Mouse (Mus musculus) lung, postnatal 36 days (tissue): ENCODE results near the gene Gm20696.

Experiments used
- DNase-seq: peaks from one replicate; pipeline ENCODE4 v3.0.0; 2022; ENCODE audit warnings: mixed read lengths

Gm20696 gene

DNA sequence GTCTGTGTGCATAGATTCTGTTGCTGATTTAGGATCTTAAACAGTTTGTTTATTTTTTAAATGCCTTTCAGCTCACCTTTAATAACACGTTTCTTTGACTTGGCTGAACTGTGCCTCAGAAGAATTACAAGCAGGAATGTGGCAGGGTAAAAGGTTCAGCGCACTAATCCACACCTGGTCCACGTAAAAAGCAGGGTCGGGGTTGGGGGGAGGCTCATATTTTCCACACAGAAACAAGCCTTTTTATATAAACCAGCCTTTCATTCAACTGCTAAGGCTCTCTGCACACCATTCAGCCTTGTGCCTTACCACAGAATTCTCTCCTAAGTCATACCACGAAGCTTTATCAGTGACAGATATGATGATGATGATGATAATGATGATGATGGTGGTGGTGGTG, 393.4 kb downstream of the Gm20696 start:
- no peak for DNase-seq

GRCm38 (mm10) chr6:99272174-99272573, 394.4 kb downstream of the Gm20696 start:
- no peak for DNase-seq

GRCm38 (mm10) chr6:99271741-99272140, 394.9 kb downstream of the Gm20696 start:
- no peak for DNase-seq

GRCm38 (mm10) chr6:99269921-99270320, 396.7 kb downstream of the Gm20696 start:
- no peak for DNase-seq

GRCm38 (mm10) chr6:99268171-99269061, 398.2 kb downstream of the Gm20696 start:
- no peak for DNase-seq

DNA sequence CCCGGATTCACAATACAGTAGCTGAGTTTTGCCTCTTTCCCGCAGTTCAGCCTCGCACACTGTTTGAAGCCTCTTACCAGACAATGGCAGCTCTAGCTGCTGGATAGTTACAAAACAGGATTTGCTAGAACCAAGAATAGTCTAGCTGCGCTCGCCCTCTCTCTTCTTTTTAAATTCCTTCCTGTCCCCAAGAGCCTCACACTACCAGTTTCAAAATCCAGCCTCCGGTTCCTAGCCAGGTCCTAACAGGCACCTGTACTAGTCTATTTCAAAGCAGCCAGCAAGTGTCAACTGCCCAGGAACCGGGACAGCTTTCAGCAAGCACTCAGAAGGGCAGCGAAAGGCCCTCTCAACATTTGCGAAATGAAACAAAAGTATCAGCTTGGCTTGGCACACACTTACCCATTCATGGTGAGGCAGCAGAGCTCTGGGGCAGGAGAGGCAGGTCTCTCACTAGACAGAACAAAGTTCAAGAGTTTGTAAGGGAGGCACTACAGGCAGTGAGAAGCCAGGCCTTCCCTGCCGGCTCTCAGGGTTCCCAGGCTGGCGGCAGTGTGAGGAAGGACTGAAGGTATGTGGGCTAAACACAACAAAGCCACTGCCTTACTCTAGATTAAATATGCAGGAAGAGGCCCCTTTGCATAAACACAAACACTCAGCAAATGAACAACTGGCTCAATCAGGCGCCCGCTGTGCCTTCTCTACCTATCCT, 400.5 kb downstream of the Gm20696 start:
- peak; percentile 84 for DNase-seq

DNA sequence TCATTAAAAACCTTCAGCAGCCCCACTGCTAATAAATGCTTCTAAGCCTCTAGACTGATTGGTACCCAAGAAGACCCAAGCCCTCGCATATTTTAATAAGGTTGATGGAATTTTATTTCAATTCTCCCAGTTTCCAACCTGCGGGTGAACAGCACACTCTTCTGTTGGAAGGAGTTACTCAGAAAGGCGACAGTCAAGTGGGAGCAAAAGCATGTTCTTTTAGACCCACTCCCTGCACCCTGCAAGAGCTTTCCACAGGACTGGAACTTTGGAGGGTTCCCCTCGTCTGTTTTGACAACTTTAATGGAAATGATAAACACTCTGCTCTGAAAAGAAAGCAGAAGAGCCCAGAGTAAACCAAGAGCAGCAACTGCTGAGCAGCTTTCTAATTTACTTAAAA, 401.4 kb downstream of the Gm20696 start:
- peak; percentile 30 for DNase-seq

- DNase-seq: peak; percentile 41
Observed at GRCm38 (mm10) chr6:99264192-99265093, 402.2 kb downstream of the Gm20696 start.

GRCm38 (mm10) chr6:99263886-99264185, 402.8 kb downstream of the Gm20696 start:
- DNase-seq: peak; percentile 55

DNA sequence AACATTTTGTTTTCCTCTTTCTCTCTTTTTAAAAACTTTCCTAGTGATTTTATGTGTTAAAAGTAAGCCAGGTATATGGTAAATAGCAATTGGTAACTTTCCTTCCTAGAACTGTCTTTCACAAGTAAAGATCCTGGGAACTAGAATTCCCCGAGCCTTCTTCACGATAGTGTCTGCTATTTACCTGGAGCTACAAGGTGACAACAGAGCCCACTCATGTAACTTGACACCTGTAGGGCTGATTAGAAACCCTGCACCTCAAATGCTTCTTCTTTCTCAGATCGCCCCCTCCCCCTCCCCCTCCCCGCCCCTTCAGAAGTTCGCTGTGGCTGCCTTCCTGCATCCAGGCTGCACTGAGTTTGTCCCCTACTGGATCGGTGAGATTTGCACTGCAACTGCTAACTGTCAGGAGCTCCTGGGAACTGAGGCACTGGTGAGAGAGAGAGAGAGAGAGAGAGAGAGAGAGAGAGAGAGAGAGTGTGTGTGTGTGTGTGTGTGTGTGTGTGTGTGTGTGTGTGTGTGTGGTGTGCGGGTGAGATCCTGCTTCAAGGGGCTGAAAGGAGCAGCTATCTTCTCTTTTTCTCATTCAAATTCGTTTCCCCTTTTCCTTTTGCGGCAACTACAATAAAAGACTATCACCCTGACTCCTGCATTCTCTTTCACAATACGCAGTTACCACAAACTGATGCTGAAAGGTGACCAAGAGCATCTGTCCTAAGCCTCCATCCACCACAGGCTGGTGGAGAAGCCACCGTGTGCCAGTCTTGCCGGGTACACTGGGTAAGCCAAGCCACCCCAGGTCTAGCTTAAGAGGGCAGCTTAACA, 403.3 kb downstream of the Gm20696 start:
- no peak for DNase-seq

DNA sequence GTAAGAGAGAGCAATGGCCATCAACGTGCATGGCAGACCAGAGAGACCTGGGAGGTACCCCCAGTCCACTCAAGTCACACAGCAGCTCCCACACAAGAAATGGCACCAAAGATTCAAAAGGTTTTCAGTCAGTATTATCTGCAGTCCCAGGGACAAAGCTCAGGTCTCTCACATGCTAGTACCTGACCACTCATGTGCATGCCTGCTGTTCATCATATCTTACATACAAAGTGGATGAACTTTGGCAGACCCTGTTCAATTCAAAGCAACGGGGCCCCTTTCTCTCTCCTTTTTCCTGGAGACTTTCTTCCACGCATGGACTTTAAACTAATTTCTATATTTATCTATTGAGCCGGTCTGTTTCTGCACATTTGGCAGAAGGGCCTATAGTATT, 404.9 kb downstream of the Gm20696 start:
- DNase-seq: no peak

DNA sequence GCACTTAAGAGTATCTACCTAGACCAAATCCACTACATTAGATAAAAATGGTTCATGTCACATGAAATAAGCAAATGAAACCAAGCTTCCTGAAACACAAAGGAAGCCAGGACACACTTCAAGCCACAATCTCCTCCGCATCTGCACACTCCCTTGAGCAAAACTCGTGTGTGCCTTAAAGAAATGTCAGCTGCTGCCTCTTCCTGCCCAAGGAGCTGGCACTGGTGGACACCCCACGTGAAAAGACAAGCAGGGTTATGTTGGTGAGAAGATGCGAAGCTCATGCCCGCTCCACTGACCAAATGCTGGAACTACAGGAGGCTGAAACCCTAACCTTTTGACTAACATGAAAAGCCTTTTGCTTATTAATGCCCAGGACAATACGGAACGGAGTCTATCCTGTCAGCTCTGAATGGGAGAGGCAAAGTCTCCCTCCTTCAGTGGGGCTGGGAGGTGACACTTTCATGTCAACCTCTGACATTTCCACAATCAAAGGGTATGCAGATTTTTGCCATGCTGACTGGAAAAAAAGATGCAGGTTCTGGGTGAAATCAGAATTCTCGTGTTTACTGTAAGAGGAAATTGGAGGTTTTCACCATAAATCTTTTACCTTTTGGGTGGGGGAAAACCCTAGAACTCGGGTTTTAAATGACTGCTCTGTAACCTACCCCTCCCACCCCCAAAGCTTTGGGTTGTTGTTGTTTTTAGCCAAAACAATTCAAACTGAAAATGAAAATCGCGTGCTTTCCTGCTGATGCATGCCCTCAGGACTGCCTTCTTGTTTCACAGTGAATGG, 405.5 kb downstream of the Gm20696 start:
- DNase-seq: peak; percentile 24

- no peak for DNase-seq
Observed at GRCm38 (mm10) chr6:99258346-99258745, 408.3 kb downstream of the Gm20696 start.

DNA sequence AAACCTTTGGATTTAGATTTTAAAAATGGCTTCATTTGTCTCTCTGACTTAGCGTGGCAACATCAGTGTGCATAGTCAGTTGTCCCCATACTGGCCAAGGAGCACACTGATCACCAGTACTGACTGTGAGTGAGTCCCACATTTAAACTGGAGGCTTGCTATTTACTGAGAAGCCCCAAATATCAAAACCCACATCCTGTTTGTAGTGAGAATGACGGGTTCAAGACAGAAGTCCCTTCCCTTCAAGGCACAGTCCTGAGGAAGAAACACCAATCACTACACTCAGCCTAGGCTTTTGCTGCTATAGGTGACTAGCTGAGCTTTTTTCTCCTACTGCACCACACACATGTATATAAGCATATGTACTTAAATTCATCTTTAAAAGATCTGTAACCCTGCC, 408.9 kb downstream of the Gm20696 start:
- no peak for DNase-seq

GRCm38 (mm10) chr6:99253331-99253730, 413.3 kb downstream of the Gm20696 start:
- DNase-seq: no peak

DNA sequence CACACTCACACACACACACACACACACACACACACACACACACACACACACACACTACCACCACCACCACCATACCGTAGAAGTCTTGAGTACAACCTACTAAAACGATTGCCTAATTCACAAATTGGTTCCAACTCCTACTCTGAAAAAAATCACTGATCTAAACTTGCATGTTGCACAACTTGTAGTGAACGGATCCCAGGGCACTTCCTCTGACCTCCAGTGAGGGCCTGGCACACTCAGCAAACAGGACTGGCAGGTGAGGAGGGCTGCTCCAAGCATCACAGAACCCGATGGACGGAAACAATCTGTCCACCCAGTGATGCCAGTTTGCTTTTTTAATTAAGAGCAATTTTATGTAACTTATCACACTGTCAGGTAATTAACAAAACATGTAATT, 413.8 kb downstream of the Gm20696 start:
- DNase-seq: peak; percentile 73

- DNase-seq: peak; percentile 28
Observed at GRCm38 (mm10) chr6:99251924-99252323, 414.7 kb downstream of the Gm20696 start.

- no peak for DNase-seq
Observed at GRCm38 (mm10) chr6:99251222-99251621, 415.4 kb downstream of the Gm20696 start.

DNA sequence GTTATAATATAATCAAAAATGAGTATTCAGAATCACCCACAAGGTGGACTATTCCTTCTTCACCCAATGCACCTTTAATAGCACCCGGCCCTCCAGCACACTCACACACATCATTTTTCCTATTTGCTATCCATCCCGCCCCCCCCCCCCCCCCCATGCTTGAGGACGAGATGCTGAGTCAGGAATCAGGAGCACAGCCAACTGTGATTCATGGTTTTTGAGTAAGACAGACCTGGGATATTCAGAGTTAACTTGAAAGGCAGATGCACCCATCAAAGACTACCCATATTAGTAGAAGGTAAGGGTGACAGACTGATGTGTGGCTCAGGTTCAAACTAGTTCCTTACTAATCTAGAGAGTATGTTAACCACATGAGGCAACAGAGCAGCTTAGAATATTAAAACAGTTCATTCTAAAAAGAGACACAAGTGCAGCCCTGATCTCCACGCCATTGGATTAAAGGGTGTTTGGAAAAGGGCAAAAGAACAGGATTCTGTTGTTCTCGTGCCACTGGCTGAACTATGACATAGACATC, 417.0 kb downstream of the Gm20696 start:
- no peak for DNase-seq

DNA sequence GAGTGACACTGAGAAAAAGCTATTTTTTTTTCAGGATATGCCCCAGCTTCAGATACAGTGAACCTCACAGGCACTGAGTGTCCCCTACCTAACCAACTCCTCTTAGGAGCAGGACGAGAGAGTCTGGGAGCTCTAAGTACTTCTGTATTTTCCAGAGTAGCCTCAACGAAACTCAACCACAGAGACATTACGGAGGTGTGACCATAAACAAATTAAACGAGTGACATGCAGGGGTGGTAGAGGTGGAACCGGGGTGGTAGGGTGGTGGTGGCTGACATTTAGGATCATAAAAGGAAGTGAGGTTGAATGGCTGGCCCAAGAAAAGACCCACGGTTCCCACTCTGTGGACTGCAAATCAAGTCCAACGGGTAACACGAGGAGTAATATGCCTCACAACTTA, 418.2 kb downstream of the Gm20696 start:
- DNase-seq: no peak
